Mouse (Mus musculus): ENCODE measurements around the gene Adap2. TPM values are rescaled to one million over a fixed set of nuclear protein-coding genes. Genes with fewer than 3 reads are reported as not detected.
A peak's percentile ranks its signal among the peaks of the same experiment; 100 is the strongest.
"Not testable (repeated sequence)": the region's sequence is repeated elsewhere in the genome, so short reads cannot be mapped to it uniquely, and the experiment has no call there.

The Adap2 gene
- total and polyA plus RNA-seq, 3 experiments: 0.49 TPM; not detected in 2

DNA sequence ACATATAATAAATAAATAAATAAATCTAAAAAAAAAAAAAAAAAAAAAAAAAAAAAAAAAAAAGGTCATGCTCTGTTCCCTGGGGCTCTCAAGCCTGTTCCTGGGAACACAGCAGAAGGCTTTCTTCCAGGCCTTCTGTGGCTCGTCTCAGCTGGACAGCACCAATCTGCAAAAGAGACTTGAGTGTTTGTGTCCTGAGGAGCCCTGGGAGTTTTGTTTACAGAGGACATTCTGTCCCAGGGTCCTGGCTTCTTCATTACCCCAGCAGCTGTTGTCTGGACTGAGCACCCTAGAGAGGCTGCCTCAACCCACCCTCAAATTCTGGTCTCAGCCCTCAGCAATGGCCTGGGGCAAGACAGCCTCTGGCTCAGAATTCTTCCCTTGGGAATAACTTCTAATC is 5.6 kb upstream of the Adap2 start:
- H3K79me2 ChIP-seq (replicated peaks; ENCODE audit: control insufficient read depth, extremely low read depth, insufficient read depth, poor library complexity, severe bottlenecking): no peaks in the 10 kb centered on the region
- no peak overlapping the region for H3K4me2 ChIP-seq (ENCODE audit: insufficient read depth, low read depth, poor library complexity, severe bottlenecking)
- H3K27ac ChIP-seq (ENCODE audit: insufficient read depth, low read depth): no peak overlapping the region
- TF ChIP-seq EP300 (IDR thresholded peaks at IDR 0.05; ENCODE audit: low read length): no peak
- H3K36me3 ChIP-seq (replicated peaks in 1 of 2; ENCODE audit: control insufficient read depth in 1 of 2, insufficient read depth in 1 of 2, low read length in 1 of 2): no peaks in the 10 kb centered on the region
- H3K4me3 ChIP-seq (replicated peaks in 1 of 3; ENCODE audit: low read depth in 2 of 3, low read length in 2 of 3, poor library complexity in 1 of 3): no peak overlapping the region
- in situ Hi-C loops (cut with MboI; ENCODE audit: low pct_ligation_motif_present, low pct_unique_long_range_greater_than_20kb, low sequenced_read_pairs): no loop called here
- H3K9ac ChIP-seq (ENCODE audit: insufficient read depth, low read depth): no peak overlapping the region
- no peak for DNase-seq (ENCODE audit: extremely low read depth)
- H3K4me1 ChIP-seq (ENCODE audit: control insufficient read depth in 1 of 2, insufficient read depth in 2 of 2): peaks cover 6 to 47% of the 10 kb centered on the region in 2 experiments; a peak in 3 of 4 replicates
- H3K27me3 ChIP-seq (replicated peaks): no peaks in the 10 kb centered on the region
- no peaks in the 10 kb centered on the region for H3K9me3 ChIP-seq (replicated peaks; ENCODE audit: low read length)
- dilution Hi-C loops (cut with MboI; ENCODE audit: extremely low pct_ligation_motif_present, extremely low pct_unique_long_range_greater_than_20kb, low sequenced_read_pairs): no loop called here

- H3K79me2 ChIP-seq (replicated peaks; ENCODE audit: control insufficient read depth, extremely low read depth, insufficient read depth, poor library complexity, severe bottlenecking); H3K4me3 ChIP-seq (replicated peaks in 1 of 3; ENCODE audit: low read depth in 2 of 3, low read length in 2 of 3, poor library complexity in 1 of 3); dilution Hi-C loops (cut with MboI; ENCODE audit: extremely low pct_ligation_motif_present, extremely low pct_unique_long_range_greater_than_20kb, low sequenced_read_pairs); in situ Hi-C loops (cut with MboI; ENCODE audit: low pct_ligation_motif_present, low pct_unique_long_range_greater_than_20kb, low sequenced_read_pairs); H3K27ac ChIP-seq (ENCODE audit: insufficient read depth, low read depth); DNase-seq (ENCODE audit: extremely low read depth); H3K27me3 ChIP-seq (replicated peaks); H3K9ac ChIP-seq (ENCODE audit: insufficient read depth, low read depth); H3K4me2 ChIP-seq (ENCODE audit: insufficient read depth, low read depth, poor library complexity, severe bottlenecking); H3K36me3 ChIP-seq (replicated peaks in 1 of 2; ENCODE audit: control insufficient read depth in 1 of 2, insufficient read depth in 1 of 2, low read length in 1 of 2); H3K9me3 ChIP-seq (replicated peaks; ENCODE audit: low read length): not testable (repeated sequence)
- peak; percentile 54 for TF ChIP-seq ZNF384 (IDR thresholded peaks at IDR 0.05; ENCODE audit: low read depth, low read length)
- peaks cover 6 to 46% of the 10 kb centered on the region in 2 experiments; a peak in 3 of 4 replicates for H3K4me1 ChIP-seq (ENCODE audit: control insufficient read depth in 1 of 2, insufficient read depth in 2 of 2)
These were observed 4.9 kb upstream of the Adap2 start for GRCm38 (mm10) chr11:80148974-80149373.

GRCm38 (mm10) chr11:80149412-80150023 is 4.4 kb upstream of the Adap2 start:
- in situ Hi-C loops (cut with MboI; ENCODE audit: low pct_ligation_motif_present, low pct_unique_long_range_greater_than_20kb, low sequenced_read_pairs): no loop called here
- Histone ChIP-seq H3K4me2 (ENCODE audit: insufficient read depth, low read depth, poor library complexity, severe bottlenecking) (no peak overlapping the region), H3K27me3 (replicated peaks) (no peaks in the 10 kb centered on the region), H3K4me1 (ENCODE audit: control insufficient read depth in 1 of 2, insufficient read depth in 2 of 2) (peaks cover 6 to 42% of the 10 kb centered on the region in 2 experiments; a peak in 3 of 4 replicates), H3K9me3 (replicated peaks; ENCODE audit: low read length) (peaks cover 8% of the 10 kb centered on the region), H3K4me3 (replicated peaks in 1 of 3; ENCODE audit: low read depth in 2 of 3, low read length in 2 of 3, poor library complexity in 1 of 3) (no peak overlapping the region), H3K27ac (ENCODE audit: insufficient read depth, low read depth) (no peak overlapping the region), H3K79me2 (replicated peaks; ENCODE audit: control insufficient read depth, extremely low read depth, insufficient read depth, poor library complexity, severe bottlenecking) (no peaks in the 10 kb centered on the region), H3K36me3 (replicated peaks in 1 of 2; ENCODE audit: control insufficient read depth in 1 of 2, insufficient read depth in 1 of 2, low read length in 1 of 2) (no peaks in the 10 kb centered on the region), H3K9ac (ENCODE audit: insufficient read depth, low read depth) (no peak overlapping the region)
- dilution Hi-C loops (cut with MboI; ENCODE audit: extremely low pct_ligation_motif_present, extremely low pct_unique_long_range_greater_than_20kb, low sequenced_read_pairs): no loop called here
- DNase-seq (ENCODE audit: extremely low read depth): no peak
- TF ChIP-seq MAFK (IDR thresholded peaks at IDR 0.05; ENCODE audit: insufficient replicate concordance, low read length): peak; percentile 80
- TF ChIP-seq ETS1 (conservative IDR thresholded peaks at IDR 0.05; ENCODE audit: low read depth, low read length): no peak
- no peak for TF ChIP-seq UBTF (IDR thresholded peaks at IDR 0.05; ENCODE audit: low read depth, low read length)
- no peak for TF ChIP-seq PAX5 (IDR thresholded peaks at IDR 0.05; ENCODE audit: low read length)
- no peak for TF ChIP-seq MXI1 (IDR thresholded peaks at IDR 0.05; ENCODE audit: low read depth, low read length)
- no peak for TF ChIP-seq RCOR1 (conservative IDR thresholded peaks at IDR 0.05; ENCODE audit: low read depth, low read length)
- TF ChIP-seq MAZ (IDR thresholded peaks at IDR 0.05; ENCODE audit: low read depth, low read length): no peak

All from CH12.LX (cell line).